Mouse (Mus musculus): ENCODE measurements at regions not wholly inside any gene's neighbourhood (a gene's known extent, or its start where the extent isn't known, plus 50 kb on each side); places are given as distances from the start of the nearest gene placed in this dataset.

DNA sequence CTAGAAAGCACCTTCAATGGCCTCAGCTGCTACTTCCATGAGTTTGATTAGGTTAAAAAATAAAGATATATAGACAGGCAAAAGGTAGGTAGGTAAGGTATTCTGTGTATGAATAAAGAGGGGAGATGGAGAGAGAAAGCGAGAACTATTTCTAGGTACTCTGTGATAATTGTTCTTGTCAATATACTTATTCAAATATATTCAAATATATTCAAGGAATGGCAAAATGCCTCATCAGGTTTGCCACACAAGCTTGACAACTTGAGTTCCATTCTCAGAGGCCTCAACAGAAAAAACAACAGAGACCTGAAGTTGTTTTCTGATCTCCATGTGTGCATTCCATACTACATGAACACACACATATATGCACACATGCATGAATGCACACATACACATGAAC is 240.2 kb upstream of the Gm38303 start:
- H3K36me3 ChIP-seq (ENCODE audit: control insufficient read depth, insufficient read depth, low read length), result no peaks in the 10 kb centered on the region
- H3K4me3 ChIP-seq (ENCODE audit: low read depth, low read length), result no peak overlapping the region
- H3K4me1 ChIP-seq (ENCODE audit: control insufficient read depth, insufficient read depth, low read length), result no peaks in the 10 kb centered on the region; the same call in 1 of the 2 replicates
- H3K27me3 ChIP-seq (ENCODE audit: control insufficient read depth, insufficient read depth, low read depth, low read length), result no peaks in the 10 kb centered on the region
- H3K9me3 ChIP-seq (replicated peaks; ENCODE audit: control insufficient read depth, low read length, poor library complexity, severe bottlenecking), result no peaks in the 10 kb centered on the region
- no peak overlapping the region for H3K9ac ChIP-seq (ENCODE audit: low read depth, low read length)
- WGBS, result 74% methylated on average over 1 of the region's 1 CpGs
- no peak overlapping the region for H3K27ac ChIP-seq (ENCODE audit: low read length)
- ATAC-seq, result no peak
- H3K4me2 ChIP-seq (ENCODE audit: low read length), result no peak overlapping the region

DNA sequence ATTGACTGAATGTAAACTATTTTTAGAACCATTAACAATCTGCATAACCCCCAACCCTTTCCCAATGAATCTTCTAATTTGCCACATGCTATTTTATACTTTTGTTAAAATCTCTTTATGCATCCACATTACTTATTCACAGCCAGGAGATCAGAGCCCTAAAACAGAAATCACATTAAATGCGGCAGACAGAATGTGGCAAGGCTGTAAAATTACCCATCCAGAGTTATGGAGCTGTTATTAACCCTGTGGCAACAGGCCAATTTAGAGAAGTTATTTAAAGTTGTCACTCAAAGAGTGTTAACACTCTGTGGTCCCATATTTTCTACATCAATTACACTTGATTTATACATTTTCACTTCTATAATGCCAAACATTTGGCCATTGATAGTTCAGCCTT is 239.7 kb upstream of the Gm38303 start:
- H3K4me3 ChIP-seq (ENCODE audit: low read depth, low read length), result no peak overlapping the region
- 60% methylated on average over 1 of the region's 1 CpGs for whole genome bisulfite sequencing
- no peak overlapping the region for H3K9ac ChIP-seq (ENCODE audit: low read depth, low read length)
- no peaks in the 10 kb centered on the region; the same call in 1 of the 2 replicates for H3K4me1 ChIP-seq (ENCODE audit: control insufficient read depth, insufficient read depth, low read length)
- no peak overlapping the region for H3K4me2 ChIP-seq (ENCODE audit: low read length)
- no peaks in the 10 kb centered on the region for H3K36me3 ChIP-seq (ENCODE audit: control insufficient read depth, insufficient read depth, low read length)
- H3K27ac ChIP-seq (ENCODE audit: low read length), result no peak overlapping the region
- H3K9me3 ChIP-seq (replicated peaks; ENCODE audit: control insufficient read depth, low read length, poor library complexity, severe bottlenecking), result no peaks in the 10 kb centered on the region
- H3K27me3 ChIP-seq (ENCODE audit: control insufficient read depth, insufficient read depth, low read depth, low read length), result no peaks in the 10 kb centered on the region
- peak; percentile 64; the same call in 1 of the 2 replicates for ATAC-seq

DNA sequence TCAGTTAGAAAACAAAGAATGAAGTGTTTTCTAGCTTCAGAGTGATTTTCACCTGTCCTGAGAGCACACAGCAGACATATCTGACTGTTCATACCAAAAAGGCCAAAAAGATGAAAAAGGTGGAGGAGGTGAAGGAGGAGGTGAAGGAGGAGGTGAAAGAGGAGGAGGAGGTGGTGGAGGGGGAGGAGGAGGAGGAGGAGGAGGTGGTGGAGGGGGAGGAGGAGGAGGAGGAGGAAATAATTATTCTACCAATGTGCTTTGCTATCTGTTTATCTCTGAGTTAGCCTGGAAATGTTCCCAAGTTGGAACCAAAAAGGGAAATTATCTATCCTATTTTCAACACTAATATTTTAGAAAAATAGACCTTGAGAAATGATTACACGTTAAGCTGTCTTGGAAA is 239.3 kb upstream of the Gm38303 start:
- WGBS, result 70% methylated on average over 1 of the region's 1 CpGs
- Histone ChIP-seq H3K27me3 (ENCODE audit: control insufficient read depth, insufficient read depth, low read depth, low read length) (no peaks in the 10 kb centered on the region), H3K4me1 (ENCODE audit: control insufficient read depth, insufficient read depth, low read length) (no peaks in the 10 kb centered on the region; the same call in 1 of the 2 replicates), H3K27ac (ENCODE audit: low read length) (no peak overlapping the region), H3K4me2 (ENCODE audit: low read length) (no peak overlapping the region), H3K9ac (ENCODE audit: low read depth, low read length) (no peak overlapping the region), H3K36me3 (ENCODE audit: control insufficient read depth, insufficient read depth, low read length) (no peaks in the 10 kb centered on the region), H3K9me3 (replicated peaks; ENCODE audit: control insufficient read depth, low read length, poor library complexity, severe bottlenecking) (no peaks in the 10 kb centered on the region), H3K4me3 (ENCODE audit: low read depth, low read length) (no peak overlapping the region)
- peak; percentile 17; the same call in 1 of the 2 replicates for ATAC-seq

All from midbrain, embryonic 16.5 days (tissue).